ENCODE assay signal across 7 mouse cellular contexts in genomic region chr9:21368131-21368584, GRCm38 (mm10). TPM values are rescaled to one million over a fixed set of nuclear protein-coding genes. Genes with fewer than 3 reads are reported as not detected.
DNase-seq lines count a peak whose midpoint lies in the region; ATAC-seq and TF ChIP-seq lines count a peak whose summit lies in the region.

No protein-coding gene starts in this region.

- peak overlapping the region; percentile 88 for H3K4me2 ChIP-seq in limb, embryonic 13.5 days (replicated peaks)
- peak overlapping the region; percentile 77 for H3K4me2 ChIP-seq in midbrain, embryonic 15.5 days

- H3K4me3 ChIP-seq in embryonic facial prominence, embryonic 10.5 days = peak overlapping the region; percentile 81
- H3K4me3 ChIP-seq in kidney, adult 2 months (ENCODE audit: insufficient read depth, low read depth, low read length) = peak overlapping the region; percentile 76
- H3K4me3 ChIP-seq in limb, embryonic 13.5 days = peak overlapping the region; percentile 71
- peak overlapping the region; percentile 90 for H3K4me3 ChIP-seq in midbrain, embryonic 15.5 days
- H3K4me3 ChIP-seq in spleen, adult 2 months (ENCODE audit: extremely low read depth, insufficient read depth, insufficient read length) = peak overlapping the region; percentile 99

- DNase-seq in adrenal gland, postnatal 14 days = peak; percentile 86
- peak; percentile 91 for DNase-seq in embryonic facial prominence, embryonic 10.5 days (ENCODE audit: low spot score)
- DNase-seq in heart, adult 11 months = peak; percentile 99
- peak; percentile 54 for DNase-seq in kidney, adult 2 months
- peak; percentile 63 to 67 for DNase-seq in spleen, adult 2 months (ENCODE audit: low read depth in 1 of 2, low spot score in 2 of 2)

- no peaks in the 10 kb centered on the region for H3K9me3 ChIP-seq in embryonic facial prominence, embryonic 10.5 days
- no peaks in the 10 kb centered on the region for H3K9me3 ChIP-seq in limb, embryonic 13.5 days
- no peaks in the 10 kb centered on the region for H3K9me3 ChIP-seq in midbrain, embryonic 15.5 days

- WGBS in embryonic facial prominence, embryonic 10.5 days = under 1% methylated on average over 38 of the region's 38 CpGs
- WGBS in kidney, adult 2 months = under 1% methylated on average over 38 of the region's 38 CpGs
- 1% methylated on average over 38 of the region's 38 CpGs for WGBS in limb, embryonic 13.5 days
- WGBS in midbrain, embryonic 15.5 days = under 1% methylated on average over 38 of the region's 38 CpGs
- WGBS in spleen, adult 2 months = under 1% methylated on average over 38 of the region's 38 CpGs

- peaks cover 32% of the 10 kb centered on the region for H3K36me3 ChIP-seq in embryonic facial prominence, embryonic 10.5 days (replicated peaks)
- H3K36me3 ChIP-seq in kidney, adult 2 months (ENCODE audit: control insufficient read depth, insufficient read depth, low read length) = no peaks in the 10 kb centered on the region
- peaks cover 21% of the 10 kb centered on the region for H3K36me3 ChIP-seq in limb, embryonic 13.5 days
- no peaks in the 10 kb centered on the region for H3K36me3 ChIP-seq in midbrain, embryonic 15.5 days (replicated peaks)
- no peaks in the 10 kb centered on the region for H3K36me3 ChIP-seq in spleen, adult 2 months (ENCODE audit: control insufficient read depth, insufficient read depth, low read length)

- TF ChIP-seq CTCF in kidney, adult 2 months (conservative IDR thresholded peaks at IDR 0.05; ENCODE audit: insufficient read depth, insufficient read length, low read depth, low read length) = no peak
- TF ChIP-seq CTCF in spleen, adult 2 months (IDR thresholded peaks at IDR 0.05; ENCODE audit: extremely low read depth, insufficient read depth, insufficient read length, insufficient replicate concordance) = no peak

- no peaks in the 10 kb centered on the region for H3K27me3 ChIP-seq in embryonic facial prominence, embryonic 10.5 days (replicated peaks; ENCODE audit: low read depth, poor library complexity, severe bottlenecking)
- H3K27me3 ChIP-seq in kidney, adult 2 months (replicated peaks; ENCODE audit: control insufficient read depth, insufficient read depth, low read length) = no peaks in the 10 kb centered on the region
- H3K27me3 ChIP-seq in limb, embryonic 13.5 days = no peaks in the 10 kb centered on the region
- no peaks in the 10 kb centered on the region for H3K27me3 ChIP-seq in midbrain, embryonic 15.5 days (replicated peaks)
- H3K27me3 ChIP-seq in spleen, adult 2 months (ENCODE audit: control insufficient read depth, insufficient read depth, low read length) = no peaks in the 10 kb centered on the region

- H3K9ac ChIP-seq in limb, embryonic 13.5 days = peak overlapping the region; percentile 81
- peak overlapping the region; percentile 80 for H3K9ac ChIP-seq in midbrain, embryonic 15.5 days

- ATAC-seq in limb, embryonic 13.5 days (ENCODE audit: low FRiP score, low read depth) = peak; percentile 60
- ATAC-seq in midbrain, embryonic 15.5 days (replicated peaks) = peak; percentile 62

- peak overlapping the region; percentile 98 for H3K27ac ChIP-seq in embryonic facial prominence, embryonic 10.5 days (replicated peaks)
- 0 out of 2 replicates have a peak overlapping the region, but pooled peaks have one; percentile 22 for H3K27ac ChIP-seq in kidney, adult 2 months (ENCODE audit: insufficient read depth, low read depth, low read length)
- peak overlapping the region; percentile 81 for H3K27ac ChIP-seq in limb, embryonic 13.5 days
- peak overlapping the region; percentile 91 for H3K27ac ChIP-seq in midbrain, embryonic 15.5 days
- H3K27ac ChIP-seq in spleen, adult 2 months (ENCODE audit: insufficient read depth, low read length) = peak overlapping the region; percentile 82

- no peak for TF ChIP-seq POLR2A in kidney, adult 2 months (IDR thresholded peaks at IDR 0.05; ENCODE audit: low read depth, low read length)
- no peak for TF ChIP-seq POLR2A in spleen, adult 2 months (IDR thresholded peaks at IDR 0.05; ENCODE audit: low read depth, low read length)

- H3K4me1 ChIP-seq in embryonic facial prominence, embryonic 10.5 days = peaks cover 22% of the 10 kb centered on the region
- no peaks in the 10 kb centered on the region; the same call in 1 of the 2 replicates for H3K4me1 ChIP-seq in kidney, adult 2 months (ENCODE audit: control insufficient read depth, insufficient read depth, low read length)
- H3K4me1 ChIP-seq in limb, embryonic 13.5 days = peaks cover 32% of the 10 kb centered on the region
- H3K4me1 ChIP-seq in midbrain, embryonic 15.5 days = peaks cover 36% of the 10 kb centered on the region
- H3K4me1 ChIP-seq in spleen, adult 2 months (ENCODE audit: control insufficient read depth, insufficient read depth, insufficient read length) = 0 out of 2 replicates have a peak, but pooled peaks cover 2% of the 10 kb centered on the region

RNA-seq across cellular contexts. Expression of gene Ilf3, which starts 0.5 kb away (rescaled TPM):
- 55.3 and 64.4 TPM in 2 replicates for total RNA-seq in adrenal gland, postnatal 14 days (2021)
- polyA plus RNA-seq in embryonic facial prominence, embryonic 10.5 days (2016; fragmentation: Nextera tagmentation; extraction: Ambion mirVana) = 341 and 343 TPM in 2 replicates
- polyA plus RNA-seq in kidney, adult 2 months (2012; rRNA removed) = 31.9 and 33.0 TPM in 2 replicates
- 257 and 268 TPM in 2 replicates for polyA plus RNA-seq in limb, embryonic 13.5 days (2015; fragmentation: Nextera tagmentation; extraction: Ambion mirVana)
- polyA plus RNA-seq in midbrain, embryonic 15.5 days (2015; fragmentation: Nextera tagmentation; extraction: Ambion mirVana) = 246 and 256 TPM in 2 replicates
- polyA plus RNA-seq in spleen, adult 2 months (2012; rRNA removed) = 54.2 and 59.6 TPM in 2 replicates

RNA-seq across cellular contexts. Expression of gene Qtrt1, which starts 43.5 kb away (rescaled TPM):
- total RNA-seq in adrenal gland, postnatal 14 days (2021) = 13.9 and 20.8 TPM in 2 replicates
- 64.0 and 71.1 TPM in 2 replicates for polyA plus RNA-seq in embryonic facial prominence, embryonic 10.5 days (2016; fragmentation: Nextera tagmentation; extraction: Ambion mirVana)
- 23.7 and 25.2 TPM in 2 replicates for polyA plus RNA-seq in kidney, adult 2 months (2012; rRNA removed)
- polyA plus RNA-seq in limb, embryonic 13.5 days (2015; fragmentation: Nextera tagmentation; extraction: Ambion mirVana) = 49.5 and 52.2 TPM in 2 replicates
- polyA plus RNA-seq in midbrain, embryonic 15.5 days (2015; fragmentation: Nextera tagmentation; extraction: Ambion mirVana) = 59.0 and 59.3 TPM in 2 replicates
- 38.7 and 63.6 TPM in 2 replicates for polyA plus RNA-seq in spleen, adult 2 months (2012; rRNA removed)

RNA-seq across cellular contexts. Expression of gene Slc44a2, which starts 47.7 kb away (rescaled TPM):
- 40.4 and 56.5 TPM in 2 replicates for total RNA-seq in adrenal gland, postnatal 14 days (2021)
- 86.8 and 92.7 TPM in 2 replicates for polyA plus RNA-seq in embryonic facial prominence, embryonic 10.5 days (2016; fragmentation: Nextera tagmentation; extraction: Ambion mirVana)
- 47.4 and 49.2 TPM in 2 replicates for polyA plus RNA-seq in kidney, adult 2 months (2012; rRNA removed)
- 118 and 131 TPM in 2 replicates for polyA plus RNA-seq in limb, embryonic 13.5 days (2015; fragmentation: Nextera tagmentation; extraction: Ambion mirVana)
- polyA plus RNA-seq in midbrain, embryonic 15.5 days (2015; fragmentation: Nextera tagmentation; extraction: Ambion mirVana) = 63.3 and 70.0 TPM in 2 replicates
- 166 and 184 TPM in 2 replicates for polyA plus RNA-seq in spleen, adult 2 months (2012; rRNA removed)

RNA-seq across cellular contexts. Expression of gene Ap1m2, which starts 56.0 kb away (rescaled TPM):
- not detected in 2 replicates for total RNA-seq in adrenal gland, postnatal 14 days (2021)
- polyA plus RNA-seq in embryonic facial prominence, embryonic 10.5 days (2016; fragmentation: Nextera tagmentation; extraction: Ambion mirVana) = 16.8 and 18.6 TPM in 2 replicates
- polyA plus RNA-seq in kidney, adult 2 months (2012; rRNA removed) = 30.6 and 36.2 TPM in 2 replicates
- polyA plus RNA-seq in limb, embryonic 13.5 days (2015; fragmentation: Nextera tagmentation; extraction: Ambion mirVana) = 10.5 and 11.7 TPM in 2 replicates
- 1.1 and 1.2 TPM in 2 replicates for polyA plus RNA-seq in midbrain, embryonic 15.5 days (2015; fragmentation: Nextera tagmentation; extraction: Ambion mirVana)
- polyA plus RNA-seq in spleen, adult 2 months (2012; rRNA removed) = 2.0 and 2.5 TPM in 2 replicates

RNA-seq across cellular contexts. Expression of gene Dnm2, which starts 56.5 kb away (rescaled TPM):
- 93.2 and 101 TPM in 2 replicates for total RNA-seq in adrenal gland, postnatal 14 days (2021)
- polyA plus RNA-seq in embryonic facial prominence, embryonic 10.5 days (2016; fragmentation: Nextera tagmentation; extraction: Ambion mirVana) = 72.9 and 73.7 TPM in 2 replicates
- polyA plus RNA-seq in kidney, adult 2 months (2012; rRNA removed) = 101 and 118 TPM in 2 replicates
- polyA plus RNA-seq in limb, embryonic 13.5 days (2015; fragmentation: Nextera tagmentation; extraction: Ambion mirVana) = 72.5 and 77.0 TPM in 2 replicates
- 71.5 and 74.9 TPM in 2 replicates for polyA plus RNA-seq in midbrain, embryonic 15.5 days (2015; fragmentation: Nextera tagmentation; extraction: Ambion mirVana)
- polyA plus RNA-seq in spleen, adult 2 months (2012; rRNA removed) = 223 and 245 TPM in 2 replicates

Comparison
In these comparisons a context has a peak if more than half of its experiments do, and no peak if none do; other contexts are left out.
1. Peak in every context shown above with its lines: DNase-seq, ATAC-seq, H3K4me3 ChIP-seq and H3K27ac ChIP-seq.
2. H3K27ac ChIP-seq: peak in every context shown above with its lines; median percentile 98 in embryonic facial prominence, embryonic 10.5 days; 91 in midbrain, embryonic 15.5 days; 82 in spleen, adult 2 months; 81 in limb, embryonic 13.5 days; 22 in kidney, adult 2 months.